Mouse (Mus musculus) testis, adult 2 months (tissue): ENCODE data around the gene Atraid. TPM values are rescaled to one million over a fixed set of nuclear protein-coding genes. Genes with fewer than 3 reads are reported as not detected.
"Not testable (repeated sequence)": the region's sequence is repeated elsewhere in the genome, so short reads cannot be mapped to it uniquely, and the experiment has no call there.

Source experiments
- H3K27ac ChIP-seq: fragments of 200-500 bp; 2 replicates; pipeline ENCODE4 v1.5.1; 2012; ENCODE audit warnings: low read depth, low read length; ENCODE audit not compliant: control insufficient read depth, insufficient read depth
- H3K27me3 ChIP-seq: fragments of 200-500 bp; 2 replicates; pipeline ENCODE4 v1.6.1; 2012; ENCODE audit warnings: mild to moderate bottlenecking, low read length, moderate library complexity; ENCODE audit not compliant: control insufficient read depth, insufficient read depth
- H3K36me3 ChIP-seq: fragments of 200-500 bp; 2 replicates; pipeline ENCODE4 v1.6.1; 2012; ENCODE audit warnings: mild to moderate bottlenecking, low read length; ENCODE audit not compliant: control insufficient read depth, insufficient read depth
- H3K4me1 ChIP-seq: fragments of 200-500 bp; 2 replicates; pipeline ENCODE4 v1.6.1; 2012; ENCODE audit warnings: low read length; ENCODE audit not compliant: control insufficient read depth, insufficient read depth
- H3K4me3 ChIP-seq: fragments of 200-500 bp; 2 replicates; pipeline ENCODE4 v1.5.1; 2012; ENCODE audit warnings: low read depth, mild to moderate bottlenecking, low read length, moderate library complexity, mixed read lengths; ENCODE audit not compliant: control insufficient read depth
- CTCF ChIP-seq: fragments of 200-500 bp; IDR thresholded peaks from 2 replicates; pipeline ENCODE4 v1.5.1; 2012; ENCODE audit warnings: low read depth, mild to moderate bottlenecking, inconsistent platforms, low read length, moderate library complexity; ENCODE audit not compliant: control insufficient read depth, insufficient read depth, insufficient replicate concordance
- POLR2A ChIP-seq: fragments of 200-500 bp; IDR thresholded peaks from 2 replicates; pipeline ENCODE4 v1.6.1; 2012; ENCODE audit warnings: low read depth, mild to moderate bottlenecking, inconsistent platforms, low read length, moderate library complexity; ENCODE audit not compliant: control insufficient read depth
- polyA plus RNA-seq: library from polyadenylated mRNA; depleted of rRNA; stranded (reverse); fragments of >200 nt; gene quantifications from 2 replicates; pipeline ENCODE4 v1.2.3, GENCODE M21; 2012

Gene Atraid
- polyA plus RNA-seq, 1 experiment, result 47.7 TPM

- H3K4me1 ChIP-seq, result no peaks in the 10 kb centered on the region
- no peak overlapping the region for H3K4me3 ChIP-seq
- H3K36me3 ChIP-seq, result no peaks in the 10 kb centered on the region
- TF ChIP-seq CTCF (no peak), POLR2A (no peak)
- no peak overlapping the region for H3K27ac ChIP-seq
- H3K27me3 ChIP-seq, result no peaks in the 10 kb centered on the region
These were observed 25.4 kb upstream of the Atraid start for GRCm38 (mm10) chr5:31022690-31023089.

GRCm38 (mm10) chr5:31023254-31023653 lies 24.9 kb upstream of the Atraid start:
- no peak overlapping the region for H3K4me3 ChIP-seq
- no peaks in the 10 kb centered on the region for H3K36me3 ChIP-seq
- TF ChIP-seq CTCF, result no peak
- TF ChIP-seq POLR2A, result no peak
- H3K27me3 ChIP-seq, result no peaks in the 10 kb centered on the region
- H3K27ac ChIP-seq, result no peak overlapping the region
- no peaks in the 10 kb centered on the region for H3K4me1 ChIP-seq

- no peak overlapping the region for H3K4me3 ChIP-seq
- no peaks in the 10 kb centered on the region for H3K27me3 ChIP-seq
- H3K4me1 ChIP-seq, result no peaks in the 10 kb centered on the region
- no peak overlapping the region for H3K27ac ChIP-seq
- H3K36me3 ChIP-seq, result no peaks in the 10 kb centered on the region
- no peak for TF ChIP-seq CTCF
- TF ChIP-seq POLR2A, result no peak
These were observed 23.5 kb upstream of the Atraid start for GRCm38 (mm10) chr5:31024641-31025040.

- Histone ChIP-seq H3K27ac (no peak overlapping the region), H3K4me3 (no peak overlapping the region), H3K4me1 (no peaks in the 10 kb centered on the region), H3K27me3 (no peaks in the 10 kb centered on the region), H3K36me3 (no peaks in the 10 kb centered on the region)
- TF ChIP-seq POLR2A (no peak), CTCF (no peak)
These were observed 17.2 kb upstream of the Atraid start for GRCm38 (mm10) chr5:31030926-31031325.

GRCm38 (mm10) chr5:31031508-31031907 lies 16.6 kb upstream of the Atraid start:
- Histone ChIP-seq H3K4me1 (no peaks in the 10 kb centered on the region), H3K27me3 (no peaks in the 10 kb centered on the region), H3K4me3 (no peak overlapping the region), H3K27ac (no peak overlapping the region), H3K36me3 (no peaks in the 10 kb centered on the region)
- TF ChIP-seq CTCF, result no peak
- no peak for TF ChIP-seq POLR2A

GRCm38 (mm10) chr5:31034669-31035068 lies 13.4 kb upstream of the Atraid start:
- Histone ChIP-seq H3K27ac (no peak overlapping the region), H3K4me1 (peaks cover 5% of the 10 kb centered on the region), H3K27me3 (no peaks in the 10 kb centered on the region), H3K4me3 (no peak overlapping the region), H3K36me3 (no peaks in the 10 kb centered on the region)
- TF ChIP-seq POLR2A (no peak), CTCF (no peak)

GRCm38 (mm10) chr5:31036556-31036955 lies 11.6 kb upstream of the Atraid start:
- not testable (repeated sequence) for H3K27me3 ChIP-seq, H3K4me1 ChIP-seq, H3K27ac ChIP-seq, H3K4me3 ChIP-seq, H3K36me3 ChIP-seq

- Histone ChIP-seq H3K36me3 (no peaks in the 10 kb centered on the region), H3K27ac (no peak overlapping the region), H3K4me3 (no peak overlapping the region), H3K27me3 (no peaks in the 10 kb centered on the region), H3K4me1 (peaks cover 5% of the 10 kb centered on the region)
- no peak for TF ChIP-seq POLR2A
- TF ChIP-seq CTCF, result no peak
These were observed 9.8 kb upstream of the Atraid start for GRCm38 (mm10) chr5:31038171-31038845.
